Mouse (Mus musculus) ES-Bruce4 (cell line): ENCODE data around the gene Abca9.

ENCODE experiments used
- EP300 ChIP-seq: IDR thresholded peaks from 2 replicates; pipeline ENCODE4 v1.6.1; 2011; ENCODE audit warnings: low read depth, low read length; ENCODE audit not compliant: insufficient read depth
- POLR2A ChIP-seq: IDR thresholded peaks from one replicate; pipeline ENCODE4 v1.8.1; 2011; ENCODE audit warnings: low read length; ENCODE audit not compliant: insufficient read depth

GRCm38 (mm10) chr11:110217118-110217517 lies 49.1 kb upstream of the Abca9 start:
- TF ChIP-seq EP300 (no peak), POLR2A (no peak)
